Comparison of ENCODE assay signal across 12 mouse cellular contexts in genomic region chr9:57339577-57340210, GRCm38 (mm10).
A peak's percentile ranks its signal among the peaks of the same experiment; 100 is the strongest.
DNase-seq lines count a peak whose midpoint lies in the region; ATAC-seq and TF ChIP-seq lines count a peak whose summit lies in the region.
"Had no signal": no experiment of that assay in that cellular context is flagged by ENCODE, and none has a peak within 500 bp of the region (broad histone marks: within the 10 kb centered on the region; RNA-seq: fewer than 3 reads in every experiment).

No protein-coding gene starts in this region.

- no peak overlapping the region for H3K4me3 ChIP-seq in heart, embryonic 16.5 days (ENCODE audit: low read length)
- H3K4me3 ChIP-seq in heart, embryonic 12.5 days: no peak overlapping the region
- 0 out of 2 replicates have a peak overlapping the region, but pooled peaks have one; percentile 1 for H3K4me3 ChIP-seq in thymus, adult 2 months (ENCODE audit: control insufficient read depth, insufficient read depth, low read length)
- H3K4me3 ChIP-seq in midbrain, embryonic 15.5 days: no peak overlapping the region
- H3K4me3 ChIP-seq: embryonic facial prominence, embryonic 13.5 days; limb, embryonic 12.5 days had no signal

- no peak overlapping the region; the same call in 1 of the 2 replicates for H3K27ac ChIP-seq in heart, embryonic 16.5 days (ENCODE audit: low read length)
- H3K27ac ChIP-seq in heart, embryonic 12.5 days (ENCODE audit: poor library complexity, severe bottlenecking): no peak overlapping the region
- H3K27ac ChIP-seq in thymus, adult 2 months (ENCODE audit: control insufficient read depth, insufficient read depth, low read length): peak overlapping the region; percentile 90
- no peak overlapping the region for H3K27ac ChIP-seq in midbrain, embryonic 15.5 days
- H3K27ac ChIP-seq: embryonic facial prominence, embryonic 13.5 days; hindbrain, postnatal 0 days; limb, embryonic 12.5 days had no signal

- TF ChIP-seq CTCF in Patski (IDR thresholded peaks at IDR 0.05): no peak
- no peak for TF ChIP-seq CTCF in thymus, adult 2 months (IDR thresholded peaks at IDR 0.05; ENCODE audit: borderline replicate concordance, control insufficient read depth, extremely low read depth, insufficient read depth, low read length, poor library complexity)

- peak; percentile 67 for ATAC-seq in heart, embryonic 16.5 days (replicated peaks; ENCODE audit: extremely low read depth, insufficient read depth, low FRiP score)
- no peak for ATAC-seq in heart, embryonic 12.5 days (ENCODE audit: insufficient number of reproducible peaks, low FRiP score)
- ATAC-seq in Patski: peak; percentile 65
- peak; percentile 96 for ATAC-seq in megakaryocyte, adult 5-6 weeks (ENCODE audit: poor library complexity, severe bottlenecking)
- no peak for ATAC-seq in midbrain, embryonic 15.5 days (replicated peaks)
- ATAC-seq: hindbrain, postnatal 0 days had no signal

- WGBS in heart, embryonic 16.5 days: 72% methylated on average over 5 of the region's 5 CpGs
- 66% methylated on average over 5 of the region's 5 CpGs for WGBS in heart, embryonic 12.5 days
- 1% methylated on average over 5 of the region's 5 CpGs for WGBS in thymus, adult 2 months
- WGBS in midbrain, embryonic 15.5 days: 80% methylated on average over 5 of the region's 5 CpGs

- TF ChIP-seq POLR2A in thymus, adult 2 months (IDR thresholded peaks at IDR 0.05; ENCODE audit: control insufficient read depth, extremely low read depth, insufficient read depth, low read length, poor library complexity): no peak

- H3K9ac ChIP-seq in heart, embryonic 16.5 days (ENCODE audit: low read length): no peak overlapping the region
- H3K9ac ChIP-seq in heart, embryonic 12.5 days: no peak overlapping the region
- H3K9ac ChIP-seq in midbrain, embryonic 15.5 days: no peak overlapping the region
- H3K9ac ChIP-seq: embryonic facial prominence, embryonic 13.5 days; limb, embryonic 12.5 days had no signal

- CTCF ChIA-PET in Patski (lab: Charles Lee): interaction anchor here (1.1 kb wide), 1 partner anchor 62 kb away, joined by 3 read pairs; no protein-coding TSS in a partner anchor

- no peaks in the 10 kb centered on the region for H3K27me3 ChIP-seq in heart, embryonic 16.5 days (ENCODE audit: control insufficient read depth, insufficient read depth, low read length)
- no peaks in the 10 kb centered on the region for H3K27me3 ChIP-seq in heart, embryonic 12.5 days (replicated peaks)
- no peaks in the 10 kb centered on the region for H3K27me3 ChIP-seq in Patski
- H3K27me3 ChIP-seq in thymus, adult 2 months (ENCODE audit: control insufficient read depth, insufficient read depth, low read length): no peaks in the 10 kb centered on the region
- H3K27me3 ChIP-seq in midbrain, embryonic 15.5 days (replicated peaks): no peaks in the 10 kb centered on the region
- H3K27me3 ChIP-seq: embryonic facial prominence, embryonic 13.5 days; limb, embryonic 12.5 days had no signal

- POLR2A ChIA-PET in Patski (lab: Charles Lee): no interaction called here

- in situ Hi-C loops in Patski (cut with MboI; ENCODE audit: low pct_unique_long_range_greater_than_20kb): loop anchor here (5.0 kb wide), 2 partner anchors 47 to 77 kb away; partner anchors contain the start of gene 1700017B05Rik

- no peak overlapping the region for H3K4me2 ChIP-seq in heart, embryonic 16.5 days (ENCODE audit: low read depth, low read length)
- no peak overlapping the region for H3K4me2 ChIP-seq in heart, embryonic 12.5 days
- H3K4me2 ChIP-seq in midbrain, embryonic 15.5 days: no peak overlapping the region
- H3K4me2 ChIP-seq: embryonic facial prominence, embryonic 13.5 days; limb, embryonic 12.5 days had no signal

- peaks cover 4% of the 10 kb centered on the region; the same call in 1 of the 2 replicates for H3K4me1 ChIP-seq in heart, embryonic 16.5 days (ENCODE audit: control insufficient read depth, insufficient read depth, low read length)
- H3K4me1 ChIP-seq in heart, embryonic 12.5 days (replicated peaks): no peaks in the 10 kb centered on the region
- peaks cover 33% of the 10 kb centered on the region for H3K4me1 ChIP-seq in thymus, adult 2 months (replicated peaks; ENCODE audit: control insufficient read depth, insufficient read depth, low read length)
- H3K4me1 ChIP-seq in midbrain, embryonic 15.5 days: no peaks in the 10 kb centered on the region
- H3K4me1 ChIP-seq: embryonic facial prominence, embryonic 13.5 days; limb, embryonic 12.5 days had no signal

- DNase-seq in Patski (ENCODE audit: low read depth, low spot score): peak; percentile 58
- DNase-seq in thymus, adult 2 months: peak; percentile 85
- DNase-seq in cerebellum, adult 9-10 months: no peak
- DNase-seq in kidney, adult 18-20 months: no peak
- DNase-seq: cerebellum, adult 2 months had no signal

- H3K36me3 ChIP-seq in heart, embryonic 16.5 days (ENCODE audit: control insufficient read depth, insufficient read depth): no peaks in the 10 kb centered on the region
- H3K36me3 ChIP-seq in heart, embryonic 12.5 days: no peaks in the 10 kb centered on the region
- no peaks in the 10 kb centered on the region for H3K36me3 ChIP-seq in thymus, adult 2 months (ENCODE audit: control insufficient read depth, insufficient read depth, low read length)
- no peaks in the 10 kb centered on the region for H3K36me3 ChIP-seq in midbrain, embryonic 15.5 days (replicated peaks)
- H3K36me3 ChIP-seq: embryonic facial prominence, embryonic 13.5 days; limb, embryonic 12.5 days had no signal

- peaks cover 3% of the 10 kb centered on the region for H3K9me3 ChIP-seq in heart, embryonic 16.5 days (replicated peaks; ENCODE audit: control insufficient read depth, low read length)
- peaks cover 20% of the 10 kb centered on the region; the same call in 1 of the 2 replicates for H3K9me3 ChIP-seq in heart, embryonic 12.5 days (replicated peaks)
- H3K9me3 ChIP-seq in midbrain, embryonic 15.5 days: no peaks in the 10 kb centered on the region
- H3K9me3 ChIP-seq: embryonic facial prominence, embryonic 13.5 days had no signal

Comparison
In these comparisons a context has a peak if more than half of its experiments do, and no peak if none do; other contexts are left out.
1. ATAC-seq: peak in heart, embryonic 16.5 days (single experiment), Patski (single experiment) and megakaryocyte, adult 5-6 weeks (single experiment); none in heart, embryonic 12.5 days (single experiment) and midbrain, embryonic 15.5 days (single experiment).
2. DNase-seq: peak in Patski (single experiment) and thymus, adult 2 months (single experiment); none in cerebellum, adult 9-10 months (single experiment) and kidney, adult 18-20 months (single experiment).